Mouse (Mus musculus): ENCODE measurements at regions not wholly inside any gene's neighbourhood (a gene's known extent, or its start where the extent isn't known, plus 50 kb on each side); places are given as distances from the start of the nearest gene placed in this dataset.

- ATAC-seq (replicated peaks; ENCODE audit: low FRiP score, low read depth) (no peak), DNase-seq (ENCODE audit: low spot score) (peak; percentile 47)
- Histone ChIP-seq H3K27me3 (ENCODE audit: insufficient read depth, low read length) (no peaks in the 10 kb centered on the region), H3K4me2 (ENCODE audit: low read length) (no peak overlapping the region), H3K9me3 (replicated peaks; ENCODE audit: low read length) (no peaks in the 10 kb centered on the region), H3K36me3 (ENCODE audit: insufficient read depth, low read length) (no peaks in the 10 kb centered on the region), H3K9ac (ENCODE audit: low read depth, low read length) (no peak overlapping the region), H3K27ac (no peak overlapping the region), H3K4me3 (replicated peaks; ENCODE audit: low read depth, low read length) (no peak overlapping the region), H3K4me1 (replicated peaks; ENCODE audit: insufficient read depth, low read length) (no peaks in the 10 kb centered on the region)
- TF ChIP-seq CTCF (IDR thresholded peaks at IDR 0.05; ENCODE audit: low read depth): no peak
- 8% methylated on average over 2 of the region's 2 CpGs for WGBS
Observed at GRCm38 (mm10) chr9:16994169-16994568, 493.1 kb upstream of the Fat3 start.

GRCm38 (mm10) chr9:16988114-16988513 is 487.0 kb upstream of the Fat3 start:
- H3K36me3 ChIP-seq (ENCODE audit: insufficient read depth, low read length): no peaks in the 10 kb centered on the region
- no peak overlapping the region for H3K9ac ChIP-seq (ENCODE audit: low read depth, low read length)
- H3K9me3 ChIP-seq (replicated peaks; ENCODE audit: low read length): no peaks in the 10 kb centered on the region
- no peak overlapping the region for H3K27ac ChIP-seq
- no peak overlapping the region for H3K4me2 ChIP-seq (ENCODE audit: low read length)
- no peaks in the 10 kb centered on the region for H3K27me3 ChIP-seq (ENCODE audit: insufficient read depth, low read length)
- no peaks in the 10 kb centered on the region for H3K4me1 ChIP-seq (replicated peaks; ENCODE audit: insufficient read depth, low read length)
- 0 out of 2 replicates have a peak, but pooled peaks have one; percentile 29 for ATAC-seq (replicated peaks; ENCODE audit: low FRiP score, low read depth)
- peak; percentile 35 for DNase-seq (ENCODE audit: low spot score)
- H3K4me3 ChIP-seq (replicated peaks; ENCODE audit: low read depth, low read length): no peak overlapping the region
- WGBS: 26% methylated on average over 3 of the region's 3 CpGs
- no peak for TF ChIP-seq CTCF (IDR thresholded peaks at IDR 0.05; ENCODE audit: low read depth)

GRCm38 (mm10) chr9:16977321-16977720 is 476.2 kb upstream of the Fat3 start:
- H3K27me3 ChIP-seq (ENCODE audit: insufficient read depth, low read length): no peaks in the 10 kb centered on the region
- H3K4me3 ChIP-seq (replicated peaks; ENCODE audit: low read depth, low read length): no peak overlapping the region
- ATAC-seq (replicated peaks; ENCODE audit: low FRiP score, low read depth): no peak
- WGBS: 77% methylated on average over 5 of the region's 5 CpGs
- H3K4me2 ChIP-seq (ENCODE audit: low read length): no peak overlapping the region
- no peak overlapping the region for H3K9ac ChIP-seq (ENCODE audit: low read depth, low read length)
- no peaks in the 10 kb centered on the region for H3K4me1 ChIP-seq (replicated peaks; ENCODE audit: insufficient read depth, low read length)
- no peak overlapping the region for H3K27ac ChIP-seq
- no peak for TF ChIP-seq CTCF (IDR thresholded peaks at IDR 0.05; ENCODE audit: low read depth)
- no peak for DNase-seq (ENCODE audit: low spot score)
- no peaks in the 10 kb centered on the region for H3K9me3 ChIP-seq (replicated peaks; ENCODE audit: low read length)
- H3K36me3 ChIP-seq (ENCODE audit: insufficient read depth, low read length): no peaks in the 10 kb centered on the region

- no peaks in the 10 kb centered on the region for H3K36me3 ChIP-seq (ENCODE audit: insufficient read depth, low read length)
- no peak for TF ChIP-seq CTCF (IDR thresholded peaks at IDR 0.05; ENCODE audit: low read depth)
- no peaks in the 10 kb centered on the region for H3K9me3 ChIP-seq (replicated peaks; ENCODE audit: low read length)
- H3K27ac ChIP-seq: no peak overlapping the region
- no peak overlapping the region for H3K4me2 ChIP-seq (ENCODE audit: low read length)
- H3K9ac ChIP-seq (ENCODE audit: low read depth, low read length): no peak overlapping the region
- H3K27me3 ChIP-seq (ENCODE audit: insufficient read depth, low read length): no peaks in the 10 kb centered on the region
- no peak for ATAC-seq (replicated peaks; ENCODE audit: low FRiP score, low read depth)
- 41% methylated on average over 4 of the region's 4 CpGs for WGBS
- no peak for DNase-seq (ENCODE audit: low spot score)
- H3K4me1 ChIP-seq (replicated peaks; ENCODE audit: insufficient read depth, low read length): no peaks in the 10 kb centered on the region
- H3K4me3 ChIP-seq (replicated peaks; ENCODE audit: low read depth, low read length): no peak overlapping the region
Observed at GRCm38 (mm10) chr9:16970373-16970772, 469.3 kb upstream of the Fat3 start.

DNA sequence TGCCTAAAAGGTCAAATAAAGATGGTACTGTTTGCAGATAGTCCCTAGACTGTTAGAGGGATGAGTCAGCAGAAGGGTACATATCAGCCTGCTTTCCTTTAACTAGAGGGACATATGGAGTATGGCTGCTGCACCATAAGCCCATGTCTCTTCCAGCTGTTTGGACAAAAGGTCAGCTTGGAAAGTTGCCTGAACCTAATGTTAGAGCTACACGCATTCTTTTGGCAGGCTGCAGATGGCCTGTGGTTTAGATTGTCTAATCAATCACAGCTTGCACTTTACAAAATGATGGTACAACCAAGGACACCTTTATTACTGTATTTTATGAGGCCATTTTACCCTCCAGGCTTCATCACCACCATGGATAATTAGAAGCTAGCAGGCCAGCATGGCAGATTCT is 432.5 kb upstream of the Fat3 start:
- H3K4me1 ChIP-seq (replicated peaks; ENCODE audit: insufficient read depth, low read length): no peaks in the 10 kb centered on the region
- H3K36me3 ChIP-seq (ENCODE audit: insufficient read depth, low read length): no peaks in the 10 kb centered on the region
- DNase-seq (ENCODE audit: low spot score): peak; percentile 26
- no peak overlapping the region for H3K9ac ChIP-seq (ENCODE audit: low read depth, low read length)
- ATAC-seq (replicated peaks; ENCODE audit: low FRiP score, low read depth): no peak
- no peaks in the 10 kb centered on the region for H3K9me3 ChIP-seq (replicated peaks; ENCODE audit: low read length)
- WGBS: 45% methylated on average over 1 of the region's 1 CpGs
- H3K4me2 ChIP-seq (ENCODE audit: low read length): no peak overlapping the region
- H3K27ac ChIP-seq: no peak overlapping the region
- H3K4me3 ChIP-seq (replicated peaks; ENCODE audit: low read depth, low read length): no peak overlapping the region
- no peak for TF ChIP-seq CTCF (IDR thresholded peaks at IDR 0.05; ENCODE audit: low read depth)
- no peaks in the 10 kb centered on the region for H3K27me3 ChIP-seq (ENCODE audit: insufficient read depth, low read length)

- H3K4me1 ChIP-seq (replicated peaks; ENCODE audit: insufficient read depth, low read length): no peaks in the 10 kb centered on the region
- no peak for TF ChIP-seq CTCF (IDR thresholded peaks at IDR 0.05; ENCODE audit: low read depth)
Observed at GRCm38 (mm10) chr9:16931586-16931985, 430.5 kb upstream of the Fat3 start.

GRCm38 (mm10) chr9:16926315-16926984 is 425.4 kb upstream of the Fat3 start:
- Histone ChIP-seq H3K36me3 (ENCODE audit: insufficient read depth, low read length) (no peaks in the 10 kb centered on the region), H3K4me1 (replicated peaks; ENCODE audit: insufficient read depth, low read length) (no peaks in the 10 kb centered on the region), H3K27ac (no peak overlapping the region), H3K9ac (ENCODE audit: low read depth, low read length) (no peak overlapping the region), H3K9me3 (replicated peaks; ENCODE audit: low read length) (no peaks in the 10 kb centered on the region), H3K4me3 (replicated peaks; ENCODE audit: low read depth, low read length) (no peak overlapping the region), H3K27me3 (ENCODE audit: insufficient read depth, low read length) (no peaks in the 10 kb centered on the region), H3K4me2 (ENCODE audit: low read length) (no peak overlapping the region)
- 88% methylated on average over 4 of the region's 4 CpGs for WGBS
- no peak for DNase-seq (ENCODE audit: low spot score)
- no peak for ATAC-seq (replicated peaks; ENCODE audit: low FRiP score, low read depth)
- no peak for TF ChIP-seq CTCF (IDR thresholded peaks at IDR 0.05; ENCODE audit: low read depth)

More at GRCm38 (mm10) chr9:16931586-16931985, 430.5 kb upstream of the Fat3 start:
- H3K27ac ChIP-seq: no peak overlapping the region
- no peaks in the 10 kb centered on the region for H3K9me3 ChIP-seq (replicated peaks; ENCODE audit: low read length)
- no peak overlapping the region for H3K9ac ChIP-seq (ENCODE audit: low read depth, low read length)
- H3K27me3 ChIP-seq (ENCODE audit: insufficient read depth, low read length): no peaks in the 10 kb centered on the region
- H3K4me2 ChIP-seq (ENCODE audit: low read length): no peak overlapping the region
- H3K36me3 ChIP-seq (ENCODE audit: insufficient read depth, low read length): no peaks in the 10 kb centered on the region
- DNase-seq (ENCODE audit: low spot score): no peak
- 91% methylated on average over 3 of the region's 3 CpGs for WGBS
- no peak for ATAC-seq (replicated peaks; ENCODE audit: low FRiP score, low read depth)
- no peak overlapping the region for H3K4me3 ChIP-seq (replicated peaks; ENCODE audit: low read depth, low read length)
